Mouse (Mus musculus): ENCODE measurements around the gene Tmem168.

The Tmem168 gene

GRCm38 (mm10) chr6:13584788-13585187 lies 23.1 kb downstream of the Tmem168 start:
- no peak for DNase-seq

- no peak for DNase-seq
These were observed 25.8 kb downstream of the Tmem168 start for GRCm38 (mm10) chr6:13582075-13582474.

GRCm38 (mm10) chr6:13565734-13566133 lies 42.2 kb downstream of the Tmem168 start:
- no peak for DNase-seq

GRCm38 (mm10) chr6:13555266-13555665 lies 52.6 kb downstream of the Tmem168 start:
- DNase-seq = no peak

- peak; percentile 9 for DNase-seq
These were observed 66.1 kb downstream of the Tmem168 start for GRCm38 (mm10) chr6:13541761-13542160.

GRCm38 (mm10) chr6:13537275-13537964 lies 70.5 kb downstream of the Tmem168 start:
- no peak for DNase-seq

All from cerebellum, adult 11-12 months (tissue).